Mouse (Mus musculus) midbrain, embryonic 12.5 days (tissue): ENCODE results near the gene 1600014C10Rik. TPM values are rescaled to one million over a fixed set of nuclear protein-coding genes. Genes with fewer than 3 reads are reported as not detected.
A peak's percentile ranks its signal among the peaks of the same experiment; 100 is the strongest.

Experiments
- ATAC-seq: fragments of 200-750 bp; cut with Nextera tagmentation; 2 replicates; pipeline ENCODE4 v1.8.0; 2017; ENCODE audit warnings: low read depth, moderate TSS enrichment, moderate library complexity; ENCODE audit not compliant: low FRiP score
- H3K27ac ChIP-seq: fragments of 300-500 bp; sonication (generic); replicated peaks from 2 replicates; pipeline ENCODE4 v1.5.1; 2016; ENCODE audit warnings: mild to moderate bottlenecking
- H3K27me3 ChIP-seq: fragments of 300-500 bp; sonication (generic); 2 replicates; pipeline ENCODE4 v1.6.1; 2016; ENCODE audit warnings: mild to moderate bottlenecking
- H3K36me3 ChIP-seq: fragments of 300-500 bp; sonication (generic); 2 replicates; pipeline ENCODE4 v1.6.1; 2016
- H3K4me1 ChIP-seq: fragments of 300-500 bp; sonication (generic); 2 replicates; pipeline ENCODE4 v1.6.1; 2016
- H3K4me2 ChIP-seq: fragments of 300-500 bp; sonication (generic); replicated peaks from 2 replicates; pipeline ENCODE4 v1.6.1; 2016; ENCODE audit warnings: mild to moderate bottlenecking, moderate library complexity
- H3K4me3 ChIP-seq: fragments of 300-500 bp; sonication (generic); 2 replicates; pipeline ENCODE4 v1.5.1; 2016; ENCODE audit warnings: mild to moderate bottlenecking
- H3K9ac ChIP-seq: fragments of 300-500 bp; sonication (generic); replicated peaks from 2 replicates; pipeline ENCODE4 v1.6.1; 2016; ENCODE audit warnings: mild to moderate bottlenecking, moderate library complexity
- H3K9me3 ChIP-seq: fragments of 300-500 bp; sonication (generic); 2 replicates; pipeline ENCODE4 v1.6.1; 2016; ENCODE audit warnings: mild to moderate bottlenecking
- WGBS: fragments of 180-500 bp; shearing (Covaris S2); methylation state at CpG from one replicate; pipeline ENCODE4 v1.1.7; 2016; 5-methylcytosine and 5-hydroxymethylcytosine counted together
- polyA plus RNA-seq: library from polyadenylated mRNA; unstranded; fragments of >200 nt; fragmentation: Nextera tagmentation; extraction: Ambion mirVana; gene quantifications from 2 replicates; pipeline ENCODE4 v1.2.1, GENCODE M21; 2016

Gene 1600014C10Rik
- polyA plus RNA-seq, 1 experiment from 2014 or later: 18.5 TPM

DNA sequence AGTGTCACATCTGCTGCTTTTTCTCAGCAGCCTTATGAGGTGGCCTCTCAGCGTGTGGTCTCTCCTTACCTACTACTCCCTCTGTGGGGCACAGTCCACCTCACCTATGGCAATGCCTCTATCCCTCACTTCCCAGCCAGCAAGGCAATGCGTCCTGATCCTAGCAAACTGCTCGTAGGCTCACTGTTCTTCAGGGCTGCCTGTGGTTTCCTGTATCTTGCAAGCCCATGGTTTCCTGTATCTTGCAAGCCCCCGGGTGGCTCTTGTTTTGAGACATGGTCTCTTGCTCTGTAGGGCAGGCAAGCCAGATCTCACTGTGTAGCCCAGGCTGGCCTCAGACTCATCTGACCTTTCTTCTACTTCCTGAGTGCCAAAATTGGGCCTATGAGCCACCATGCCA, 3.8 kb downstream of the 1600014C10Rik start:
- Histone ChIP-seq H3K4me3 (no peak overlapping the region), H3K4me2 (no peak overlapping the region), H3K4me1 (peaks cover 20% of the 10 kb centered on the region), H3K27ac (no peak overlapping the region), H3K9me3 (no peaks in the 10 kb centered on the region), H3K27me3 (no peaks in the 10 kb centered on the region), H3K9ac (no peak overlapping the region), H3K36me3 (0 out of 2 replicates have a peak, but pooled peaks cover 9% of the 10 kb centered on the region)
- WGBS: 75% methylated on average over 4 of the region's 4 CpGs
- no peak for ATAC-seq

DNA sequence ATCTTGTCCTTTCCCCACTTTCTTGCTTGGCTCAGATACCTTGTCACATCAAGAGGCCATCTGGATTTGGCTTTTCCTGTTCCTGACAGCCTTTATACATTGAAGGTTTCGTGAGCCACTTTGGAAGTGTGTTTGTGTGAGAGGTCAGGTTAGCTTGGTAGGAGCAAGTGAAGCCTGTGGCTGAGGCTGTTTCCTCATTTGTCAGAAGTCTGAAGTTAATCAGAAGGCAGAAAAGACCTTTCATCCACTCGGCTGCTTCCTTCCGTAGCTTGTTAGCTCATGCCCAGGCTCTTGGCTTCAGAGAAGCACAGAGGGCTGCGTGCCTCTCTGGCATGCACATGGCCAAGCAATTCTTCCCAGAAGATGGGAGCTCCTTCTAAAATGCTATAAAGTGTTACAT, 4.8 kb downstream of the 1600014C10Rik start:
- no peak overlapping the region for H3K4me2 ChIP-seq
- 0 out of 2 replicates have a peak, but pooled peaks cover 9% of the 10 kb centered on the region for H3K36me3 ChIP-seq
- no peak overlapping the region for H3K27ac ChIP-seq
- no peaks in the 10 kb centered on the region for H3K27me3 ChIP-seq
- H3K9ac ChIP-seq: no peak overlapping the region
- 86% methylated on average over 4 of the region's 4 CpGs for WGBS
- ATAC-seq: no peak
- no peak overlapping the region for H3K4me3 ChIP-seq
- peaks cover 15% of the 10 kb centered on the region for H3K4me1 ChIP-seq
- no peaks in the 10 kb centered on the region for H3K9me3 ChIP-seq

DNA sequence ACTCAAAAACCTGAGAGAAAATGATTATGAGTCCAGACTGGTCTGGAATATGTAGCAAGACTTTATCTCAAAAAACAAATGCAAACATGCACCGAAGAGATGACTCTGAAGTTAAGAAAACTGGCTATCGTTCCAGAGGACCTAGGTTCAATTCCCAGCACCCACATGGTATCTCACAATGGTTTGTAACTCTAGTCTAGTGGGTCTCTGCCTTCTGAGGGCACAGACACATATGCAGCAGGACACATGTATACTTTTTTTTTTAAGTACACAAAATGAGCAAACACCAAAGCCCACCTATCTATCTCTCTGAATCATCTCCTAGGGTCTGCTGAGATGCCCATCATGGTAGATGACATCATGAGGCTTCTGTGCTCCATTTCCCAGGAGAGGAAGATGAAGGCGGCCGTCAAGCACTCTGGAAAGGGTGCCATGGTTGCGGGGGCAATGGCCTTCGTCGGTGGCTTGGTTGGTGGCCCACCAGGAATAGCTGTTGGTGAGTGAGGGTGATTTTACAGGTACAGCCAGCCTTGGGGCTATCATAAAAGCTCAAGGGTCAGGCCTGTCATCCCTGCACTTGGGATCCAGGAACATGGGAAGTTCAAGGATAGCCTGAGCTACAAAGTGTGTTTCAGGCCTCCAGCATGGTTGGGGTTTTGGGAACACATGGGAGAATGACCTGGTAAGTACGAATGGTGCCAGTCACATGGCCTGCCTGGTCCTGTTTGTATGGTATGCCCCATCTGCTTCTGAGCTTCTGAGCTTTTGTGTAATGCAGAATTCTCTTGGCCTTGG, 5.5 kb downstream of the 1600014C10Rik start:
- no peak overlapping the region for H3K9ac ChIP-seq
- ATAC-seq: no peak
- H3K9me3 ChIP-seq: no peaks in the 10 kb centered on the region
- no peak overlapping the region for H3K27ac ChIP-seq
- no peak overlapping the region for H3K4me2 ChIP-seq
- H3K4me1 ChIP-seq: peaks cover 8% of the 10 kb centered on the region
- no peak overlapping the region for H3K4me3 ChIP-seq
- 0 out of 2 replicates have a peak, but pooled peaks cover 9% of the 10 kb centered on the region for H3K36me3 ChIP-seq
- H3K27me3 ChIP-seq: no peaks in the 10 kb centered on the region
- WGBS: 92% methylated on average over 8 of the region's 8 CpGs

GRCm38 (mm10) chr7:38189136-38189982, 6.3 kb downstream of the 1600014C10Rik start:
- Histone ChIP-seq H3K4me1 (peaks cover 4% of the 10 kb centered on the region), H3K4me2 (no peak overlapping the region), H3K27ac (no peak overlapping the region), H3K9me3 (no peaks in the 10 kb centered on the region), H3K9ac (no peak overlapping the region), H3K27me3 (no peaks in the 10 kb centered on the region), H3K36me3 (0 out of 2 replicates have a peak, but pooled peaks cover 9% of the 10 kb centered on the region), H3K4me3 (no peak overlapping the region)
- 85% methylated on average over 15 of the region's 15 CpGs for WGBS
- ATAC-seq: no peak

GRCm38 (mm10) chr7:38190056-38190835, 7.2 kb downstream of the 1600014C10Rik start:
- Histone ChIP-seq H3K4me1 (no peaks in the 10 kb centered on the region), H3K4me3 (no peak overlapping the region), H3K9me3 (no peaks in the 10 kb centered on the region), H3K27me3 (no peaks in the 10 kb centered on the region), H3K27ac (no peak overlapping the region), H3K9ac (no peak overlapping the region), H3K4me2 (no peak overlapping the region), H3K36me3 (0 out of 2 replicates have a peak, but pooled peaks cover 9% of the 10 kb centered on the region)
- 91% methylated on average over 8 of the region's 8 CpGs for WGBS
- no peak for ATAC-seq

- no peak overlapping the region for H3K27ac ChIP-seq
- H3K27me3 ChIP-seq: no peaks in the 10 kb centered on the region
- H3K9me3 ChIP-seq: no peaks in the 10 kb centered on the region
- ATAC-seq: no peak
- no peaks in the 10 kb centered on the region for H3K4me1 ChIP-seq
- H3K4me3 ChIP-seq: no peak overlapping the region
- WGBS: 56% methylated on average over 8 of the region's 8 CpGs
- no peak overlapping the region for H3K4me2 ChIP-seq
- no peak overlapping the region for H3K9ac ChIP-seq
- H3K36me3 ChIP-seq: 0 out of 2 replicates have a peak, but pooled peaks cover 9% of the 10 kb centered on the region
Measured at GRCm38 (mm10) chr7:38191146-38191545, 8.1 kb downstream of the 1600014C10Rik start.

DNA sequence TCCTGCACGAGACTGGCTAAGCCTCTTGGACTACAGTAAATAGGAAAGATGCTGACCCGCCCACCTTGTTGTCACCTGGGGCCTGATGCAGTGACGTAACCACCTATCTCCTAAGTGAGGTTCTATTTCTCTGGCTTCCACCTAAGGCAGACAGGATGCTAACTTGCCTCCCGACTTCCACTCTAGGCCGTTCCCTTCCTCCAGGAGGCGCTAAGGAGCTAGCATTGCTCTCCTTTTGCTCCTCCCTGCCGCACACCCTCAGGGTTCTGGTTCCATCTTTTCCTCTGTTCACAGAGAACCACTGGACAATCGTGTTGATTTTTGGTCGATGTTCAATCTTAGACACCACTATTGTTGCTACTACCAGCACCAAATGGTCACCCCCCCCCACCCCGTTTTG, 8.6 kb downstream of the 1600014C10Rik start:
- Histone ChIP-seq H3K4me3 (no peak overlapping the region), H3K4me2 (no peak overlapping the region), H3K9me3 (no peaks in the 10 kb centered on the region), H3K4me1 (no peaks in the 10 kb centered on the region), H3K9ac (no peak overlapping the region), H3K36me3 (0 out of 2 replicates have a peak, but pooled peaks cover 10% of the 10 kb centered on the region), H3K27ac (no peak overlapping the region), H3K27me3 (no peaks in the 10 kb centered on the region)
- ATAC-seq: no peak
- 42% methylated on average over 10 of the region's 10 CpGs for WGBS

DNA sequence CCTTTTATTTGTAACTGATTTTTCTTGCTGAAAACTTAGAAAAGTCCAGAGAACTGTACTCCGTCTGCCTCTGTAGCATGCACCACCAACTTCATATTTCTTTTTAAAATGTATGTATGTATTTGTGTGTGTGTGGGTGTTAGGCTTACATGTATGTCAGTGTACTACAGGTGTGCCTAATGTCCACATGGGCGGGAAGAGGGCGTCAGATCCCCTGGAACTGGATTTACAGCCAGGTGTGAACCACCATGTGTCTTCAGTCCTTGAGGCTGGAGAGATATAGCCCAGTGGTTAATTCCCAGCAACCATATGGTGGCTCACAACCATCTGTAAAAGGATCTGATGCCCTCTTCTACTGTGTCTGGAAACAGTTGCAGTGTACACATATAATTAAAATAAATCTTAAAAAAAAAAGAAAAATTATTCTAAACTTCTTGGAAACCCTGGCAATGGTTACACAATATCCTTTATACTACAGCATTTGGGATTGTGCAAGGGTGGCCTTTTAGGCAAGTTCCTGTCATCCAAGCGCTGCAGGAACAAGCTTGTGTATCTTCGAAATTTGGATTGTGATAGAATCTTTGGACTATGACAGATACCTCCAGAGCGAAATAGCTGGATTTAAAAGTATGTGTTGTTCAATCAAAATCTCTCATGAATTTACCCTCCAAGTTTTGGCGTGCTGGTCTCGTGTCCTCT, 17.0 kb downstream of the 1600014C10Rik start:
- H3K4me3 ChIP-seq: no peak overlapping the region; the same call in 1 of the 2 replicates
- no peaks in the 10 kb centered on the region; the same call in 1 of the 2 replicates for H3K27me3 ChIP-seq
- H3K9ac ChIP-seq: no peak overlapping the region
- no peak for ATAC-seq
- peak overlapping the region; percentile 54 for H3K4me2 ChIP-seq
- 0 out of 2 replicates have a peak, but pooled peaks cover 3% of the 10 kb centered on the region for H3K36me3 ChIP-seq
- H3K9me3 ChIP-seq: peaks cover 4% of the 10 kb centered on the region; the same call in 1 of the 2 replicates
- peaks cover 5% of the 10 kb centered on the region; the same call in 1 of the 2 replicates for H3K4me1 ChIP-seq
- no peak overlapping the region for H3K27ac ChIP-seq
- WGBS: 66% methylated on average over 8 of the region's 8 CpGs

DNA sequence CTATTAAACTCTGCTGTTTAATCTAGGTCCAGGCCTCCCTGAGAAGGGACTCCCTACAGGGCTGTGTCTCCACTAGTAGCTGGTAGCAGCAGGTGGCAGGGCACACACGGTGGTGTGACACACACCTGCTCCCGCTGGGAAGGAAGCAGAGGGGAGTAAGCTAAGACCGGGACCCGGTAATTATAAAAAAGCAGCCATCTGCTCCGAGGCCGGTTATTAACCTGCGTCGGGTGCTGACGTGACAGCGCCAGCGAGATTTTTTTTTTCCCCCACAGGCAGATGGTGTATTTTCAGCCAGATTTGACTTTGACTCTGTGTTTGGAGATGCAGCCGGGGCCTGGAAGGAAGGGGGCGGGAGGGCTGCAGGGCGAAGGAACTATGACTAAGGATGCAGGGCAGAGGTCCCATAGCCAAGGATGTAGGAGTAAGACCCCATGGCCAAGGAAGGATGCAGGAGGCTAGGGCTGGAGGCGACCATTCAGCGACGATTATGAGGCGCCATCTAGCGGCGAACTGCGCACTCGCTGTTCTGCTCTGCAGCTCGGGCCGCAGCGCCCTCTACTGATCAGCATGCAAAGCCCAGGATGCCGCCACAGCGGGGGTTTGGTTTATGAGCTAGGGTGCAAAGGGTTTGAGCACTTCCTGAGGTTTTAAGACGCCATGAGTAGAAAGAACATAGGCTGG, 17.7 kb downstream of the 1600014C10Rik start:
- no peak overlapping the region; the same call in 1 of the 2 replicates for H3K9ac ChIP-seq
- peaks cover 5% of the 10 kb centered on the region; the same call in 1 of the 2 replicates for H3K4me1 ChIP-seq
- H3K27ac ChIP-seq: no peak overlapping the region
- peak overlapping the region; percentile 54 for H3K4me2 ChIP-seq
- H3K27me3 ChIP-seq: no peaks in the 10 kb centered on the region; the same call in 1 of the 2 replicates
- 0 out of 2 replicates have a peak, but pooled peaks cover 3% of the 10 kb centered on the region for H3K36me3 ChIP-seq
- peak overlapping the region; percentile 32 for H3K4me3 ChIP-seq
- WGBS: 3% methylated on average over 28 of the region's 28 CpGs
- ATAC-seq: peak; percentile 94
- H3K9me3 ChIP-seq: peaks cover 4% of the 10 kb centered on the region; the same call in 1 of the 2 replicates

DNA sequence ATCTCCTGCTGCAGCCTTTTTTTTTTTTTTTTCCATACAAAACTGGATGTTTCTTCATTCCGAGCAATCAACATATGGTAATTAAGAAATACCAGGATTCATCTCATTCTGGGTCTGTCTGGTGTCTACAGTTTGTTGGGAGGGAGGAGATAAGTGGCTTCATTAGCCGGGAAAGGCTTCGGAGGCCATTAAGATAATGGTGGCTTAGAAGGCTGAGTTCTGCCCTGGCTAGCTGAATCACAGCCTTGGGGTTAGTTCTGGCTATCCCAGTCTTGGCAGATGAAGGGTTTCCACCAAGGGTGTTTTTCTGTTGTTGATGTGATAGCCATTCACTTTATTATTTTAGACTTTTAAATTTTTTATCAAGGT, 18.3 kb downstream of the 1600014C10Rik start:
- Histone ChIP-seq H3K27me3 (no peaks in the 10 kb centered on the region; the same call in 1 of the 2 replicates), H3K9ac (no peak overlapping the region), H3K4me2 (no peak overlapping the region), H3K36me3 (0 out of 2 replicates have a peak, but pooled peaks cover 3% of the 10 kb centered on the region), H3K27ac (no peak overlapping the region), H3K4me1 (peaks cover 5% of the 10 kb centered on the region; the same call in 1 of the 2 replicates), H3K9me3 (peaks cover 4% of the 10 kb centered on the region; the same call in 1 of the 2 replicates), H3K4me3 (no peak overlapping the region)
- peak; percentile 35; the same call in 1 of the 2 replicates for ATAC-seq
- 38% methylated on average over 3 of the region's 3 CpGs for WGBS
